Mouse (Mus musculus) left cerebral cortex, adult 18-20 months (tissue): ENCODE data around the gene Lcn8. TPM values are rescaled to one million over a fixed set of nuclear protein-coding genes. Genes with fewer than 3 reads are reported as not detected.

Experiments
- DNase-seq, 2 experiments: peaks; one replicate each; pipeline ENCODE4 v3.0.0; 2021 to 2022; ENCODE audit warnings: low spot score in 2 of 2, mixed read lengths in 1 of 2
- long read RNA-seq, 2 experiments: library from polyadenylated mRNA; stranded (forward); transcript quantifications; one replicate each; pipeline ENCODE4 v2.0.0; 2021
- total RNA-seq, 2 experiments: library from RNA; stranded (reverse); gene quantifications; 2 replicates each; pipeline ENCODE4 v1.2.3; 2021

Lcn8 gene
- total RNA-seq = not detected
- long read RNA-seq, experiment 1 = 0 reads
- long read RNA-seq, experiment 2 = 0 reads

DNA sequence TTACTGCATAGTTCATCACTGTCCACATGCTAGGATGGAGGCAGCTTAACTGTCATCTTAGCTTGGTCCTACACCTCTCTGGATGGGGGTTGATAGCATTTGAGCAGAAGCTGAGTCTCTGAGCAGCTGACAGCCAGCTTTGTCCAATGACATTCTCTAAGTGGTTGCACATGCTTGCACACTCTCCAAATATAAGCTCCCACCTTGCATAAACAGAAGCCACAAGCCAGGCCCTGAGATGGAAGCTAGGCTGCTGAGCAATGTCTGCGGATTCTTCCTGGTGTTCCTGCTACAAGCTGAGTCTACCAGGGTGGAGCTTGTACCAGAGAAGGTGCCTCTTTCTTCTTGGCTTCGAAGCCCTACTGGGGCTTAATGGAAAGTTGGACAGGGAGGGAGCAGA, at the start of gene Lcn8:
Lcn8 (plus strand) TSS at position 219 of the 400 bp plus-strand sequence.
- DNase-seq = no peak

DNA sequence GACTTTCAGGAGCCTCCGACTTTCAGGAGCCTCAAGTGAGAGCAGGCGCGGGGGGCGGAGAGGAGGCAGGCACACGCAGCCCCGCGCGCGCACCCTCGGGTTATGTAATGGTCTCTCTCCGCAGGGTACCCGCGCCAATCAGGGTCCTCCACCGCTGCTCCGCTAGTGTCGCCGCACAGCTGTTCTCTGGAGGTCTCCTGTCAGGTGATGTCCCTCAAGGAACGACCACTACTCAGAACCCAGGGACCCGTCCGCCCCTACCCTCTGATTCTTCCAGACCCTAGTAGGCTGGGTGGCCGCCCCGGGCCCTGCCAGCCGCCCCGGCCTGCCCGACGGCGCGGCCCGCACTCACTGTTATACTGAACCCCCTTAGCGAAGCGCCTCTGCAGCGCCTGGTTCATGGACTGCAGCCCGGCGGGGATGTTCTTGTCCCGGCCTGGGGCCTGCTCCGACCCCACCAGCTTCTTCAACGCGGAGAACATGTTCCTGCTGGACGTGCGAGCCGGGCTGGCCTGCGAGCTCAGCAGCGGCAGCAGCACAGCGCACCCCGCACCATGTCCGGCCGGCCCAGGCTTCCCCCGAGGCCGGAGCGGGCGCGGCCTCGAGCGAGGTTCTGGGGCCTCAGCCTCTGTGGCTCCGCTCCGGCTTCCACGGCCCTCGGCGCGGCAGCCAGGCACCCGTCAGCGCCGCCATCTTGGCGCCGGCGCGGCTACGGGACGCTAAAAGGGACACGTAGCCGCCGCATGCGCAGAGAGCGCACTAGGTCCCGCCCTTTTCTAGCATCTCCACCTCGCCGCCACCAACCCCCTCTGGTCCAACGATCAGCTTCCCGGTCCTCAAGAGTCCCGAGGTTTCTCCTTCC, 44.9 kb upstream of the Lcn8 start, which contains the start of gene Rabl6:
Rabl6 (minus strand) TSS at position 761 of the 862 bp plus-strand sequence.
- DNase-seq = peak; percentile 89 to 92

DNA sequence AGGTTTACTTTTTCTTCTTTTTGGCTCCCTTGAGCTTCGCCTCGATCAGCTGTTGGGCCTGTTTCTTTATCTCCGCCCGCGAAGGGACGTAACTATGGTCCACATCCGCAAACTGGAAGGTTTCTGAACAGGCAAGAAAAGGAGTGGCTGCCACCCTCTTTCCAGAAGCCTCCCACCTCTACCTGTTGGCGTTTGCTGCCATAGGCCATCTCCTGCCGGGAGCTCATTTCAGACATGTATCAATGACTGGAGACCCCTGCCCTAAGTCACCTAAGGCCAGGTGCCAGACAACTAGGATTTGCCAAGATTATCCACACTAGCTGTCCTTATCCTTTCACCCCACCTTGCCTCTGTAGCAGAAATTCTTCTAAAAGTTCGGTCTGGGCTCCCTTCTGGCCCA, 44.2 kb upstream of the Lcn8 start:
- DNase-seq = no peak

DNA sequence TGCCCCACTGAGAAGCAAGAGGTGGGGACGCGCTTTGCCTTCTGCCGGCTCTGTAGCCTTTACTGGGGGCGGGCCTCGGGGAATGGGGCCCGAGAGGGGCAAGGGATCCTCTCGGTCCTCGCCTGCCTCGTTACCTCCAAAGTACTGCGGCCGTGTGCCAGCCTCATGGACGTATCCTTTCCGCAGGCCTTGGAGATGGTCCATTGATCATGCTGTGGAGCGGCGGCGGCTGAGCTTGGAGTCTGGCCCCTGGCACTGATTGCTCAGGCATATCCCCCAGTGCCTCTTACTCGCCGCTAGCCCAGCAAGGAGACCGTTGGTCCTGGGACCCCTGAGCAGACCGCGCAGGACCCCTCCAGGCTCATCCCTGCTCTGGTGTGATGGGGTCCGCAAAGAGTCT, 36.5 kb upstream of the Lcn8 start:
- DNase-seq = no peak

DNA sequence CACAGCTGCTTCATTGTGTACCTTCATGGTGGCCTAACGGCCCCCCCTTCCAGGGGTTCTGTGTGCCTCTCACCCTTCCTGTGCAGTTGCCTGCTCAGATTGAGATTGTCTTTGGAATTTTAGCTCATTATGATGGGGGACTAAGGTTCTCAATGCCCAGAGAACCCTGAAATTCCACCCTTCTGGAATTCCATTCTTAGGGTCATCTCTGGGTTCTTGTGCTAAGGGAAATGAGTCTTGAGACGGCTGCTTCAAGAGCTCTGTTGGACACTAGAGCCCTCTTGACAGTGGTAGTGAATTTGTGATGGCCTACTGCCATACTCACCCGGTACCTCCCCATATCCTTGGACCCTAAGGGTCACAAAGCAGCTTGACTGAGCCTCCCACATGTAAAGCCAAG, 35.3 kb upstream of the Lcn8 start, which contains the start of gene Ccdc183:
Ccdc183 (minus strand) TSS at position 101 of the 400 bp plus-strand sequence.
- DNase-seq = no peak

DNA sequence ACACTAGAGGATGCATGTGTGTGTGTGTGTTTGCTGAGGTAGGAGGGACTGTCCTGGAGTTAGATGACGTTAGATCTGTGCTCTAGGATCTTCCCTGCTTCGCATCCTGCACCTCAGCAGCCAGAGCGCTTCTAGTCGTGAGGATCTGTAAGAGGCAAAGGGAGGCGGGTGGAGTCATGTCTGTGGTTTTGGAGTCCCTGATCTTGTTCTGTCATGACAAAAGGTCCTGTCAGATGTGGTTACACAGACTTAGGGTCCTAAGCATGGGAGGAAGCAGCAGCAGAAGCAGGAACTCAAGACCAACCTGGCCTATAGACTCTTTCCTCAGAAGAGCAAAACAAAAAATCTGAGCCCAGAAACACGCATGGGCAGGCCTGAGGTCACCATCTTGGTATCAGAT, 32.5 kb upstream of the Lcn8 start:
- no peak for DNase-seq

DNA sequence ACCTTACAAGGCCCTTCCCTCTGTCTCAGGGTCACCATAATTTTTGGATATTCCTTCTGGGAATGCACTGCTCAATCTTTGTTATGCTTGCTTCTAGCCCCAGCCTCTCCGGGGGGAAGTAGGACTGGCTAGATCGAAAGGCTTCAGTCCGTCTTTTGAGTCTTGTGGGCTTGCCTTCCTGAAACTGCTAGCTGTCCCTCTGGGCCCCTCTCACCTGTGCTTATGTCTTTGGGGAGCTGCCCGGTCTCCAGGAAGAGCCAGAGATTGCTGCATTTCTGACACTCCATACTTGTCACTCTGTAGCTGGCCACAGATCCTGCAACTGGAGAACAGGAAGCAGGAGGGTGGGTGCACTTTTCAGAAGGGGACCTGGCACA, 32.1 kb upstream of the Lcn8 start:
- no peak for DNase-seq

DNA sequence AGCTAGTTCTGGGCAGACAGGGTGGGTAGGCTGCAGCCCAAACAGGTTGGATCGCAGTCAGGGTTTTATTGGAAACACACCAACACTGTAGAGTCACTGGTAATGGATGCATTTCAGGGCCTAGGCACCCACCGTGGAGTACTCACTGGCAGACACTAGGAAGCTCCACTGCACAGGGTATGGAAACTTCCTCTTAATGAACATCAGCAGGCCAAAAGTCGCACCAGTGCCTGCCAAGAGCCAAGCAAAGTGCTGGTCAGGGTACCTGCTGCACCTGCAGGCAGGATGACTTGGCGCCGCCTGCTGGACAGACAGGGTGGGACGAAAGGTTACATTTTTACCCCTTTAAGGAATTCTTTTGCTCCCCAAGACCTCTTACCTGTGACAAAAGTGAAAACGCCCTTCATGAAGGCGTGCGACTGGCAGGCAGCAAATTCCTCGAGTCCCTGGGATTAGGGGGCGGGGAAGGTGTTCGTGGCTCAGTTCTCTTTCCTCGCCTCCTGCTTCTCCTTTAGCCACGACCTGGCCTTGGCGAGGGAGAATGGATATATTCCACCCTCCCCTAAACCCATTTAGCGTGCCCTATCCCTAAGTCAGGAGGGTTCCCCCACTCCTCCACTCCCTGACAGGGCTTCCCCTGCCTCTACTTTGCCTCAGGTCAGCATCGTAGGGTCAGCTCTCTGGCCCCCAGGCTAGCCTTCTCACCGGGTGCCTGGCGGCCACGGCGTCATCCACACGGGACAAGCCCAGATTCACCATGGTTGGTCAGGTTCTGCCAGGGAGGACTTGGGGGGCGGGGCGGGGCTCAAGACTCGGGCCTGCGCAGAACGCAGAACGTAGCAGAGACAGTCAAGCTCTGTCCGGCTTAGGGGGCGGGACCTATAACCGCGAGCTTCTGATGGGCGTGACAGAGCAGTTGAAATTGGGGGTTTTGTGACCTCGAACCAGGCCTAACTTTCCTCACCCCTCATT, 31.4 kb upstream of the Lcn8 start, which contains the start of gene Tmem141:
Tmem141 (minus strand) TSS at position 777 of the 972 bp plus-strand sequence.
- peak; percentile 87 to 90 for DNase-seq

DNA sequence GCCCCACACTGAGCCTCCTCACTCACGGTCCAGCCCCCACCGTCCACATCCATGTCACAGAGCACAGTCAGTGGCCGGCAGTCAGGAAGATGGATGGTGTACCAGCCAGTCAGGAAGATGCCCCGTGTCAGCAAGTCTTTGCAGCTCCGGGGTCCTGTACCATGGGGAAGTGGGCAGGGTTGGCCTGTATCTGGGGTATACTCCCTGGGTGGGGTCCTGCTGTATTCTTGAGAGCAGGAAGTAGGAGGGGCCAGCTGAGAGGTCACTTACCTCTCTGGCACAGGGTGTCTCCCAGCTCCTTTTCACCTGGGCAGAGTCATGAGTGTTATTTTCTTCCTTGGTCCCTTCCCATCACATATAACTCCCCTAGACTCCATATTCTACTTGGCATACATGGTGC, 26.9 kb upstream of the Lcn8 start:
- DNase-seq = no peak

DNA sequence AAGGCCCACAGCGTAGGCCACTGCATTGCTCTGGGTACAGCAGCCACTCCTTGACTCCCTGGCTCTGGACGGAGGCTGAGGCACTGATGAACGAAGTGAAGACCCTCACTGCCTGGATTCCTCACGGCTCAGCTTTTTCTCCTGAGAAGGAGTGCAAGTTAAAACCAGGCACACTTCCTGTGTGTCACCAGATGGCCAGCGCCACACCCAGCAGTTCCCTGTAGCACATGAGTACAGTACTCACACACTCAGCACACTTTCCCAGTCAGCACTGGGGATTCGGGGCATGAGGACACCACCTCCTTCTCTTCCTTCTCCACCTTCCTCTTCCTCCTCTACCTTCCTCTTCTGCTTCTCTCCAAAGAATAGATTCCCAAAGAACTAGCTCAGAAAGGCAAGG, 25.1 kb upstream of the Lcn8 start, which contains the start of gene Fcna:
Fcna (minus strand) TSS at position 220 of the 400 bp plus-strand sequence.
- no peak for DNase-seq

DNA sequence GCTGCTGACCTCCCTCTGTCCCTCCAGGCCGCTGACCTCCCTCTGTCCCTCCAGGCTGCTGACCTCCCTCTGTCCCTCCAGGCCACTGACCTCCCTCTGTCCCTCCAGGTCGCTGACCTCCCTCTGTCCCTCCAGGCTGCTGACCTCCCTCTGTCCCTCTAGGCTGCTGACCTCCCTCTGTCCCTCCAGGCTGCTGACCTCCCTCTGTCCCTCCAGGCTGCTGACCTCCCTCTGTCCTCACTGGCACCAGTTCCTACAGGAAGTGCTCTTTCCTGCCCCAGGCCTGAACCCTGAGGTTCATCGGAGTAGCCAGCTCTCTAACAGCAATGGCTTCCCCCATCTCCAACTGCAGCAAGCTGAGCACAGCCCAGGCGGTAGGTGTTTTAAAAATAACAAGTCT, 24.2 kb upstream of the Lcn8 start:
- DNase-seq = no peak

DNA sequence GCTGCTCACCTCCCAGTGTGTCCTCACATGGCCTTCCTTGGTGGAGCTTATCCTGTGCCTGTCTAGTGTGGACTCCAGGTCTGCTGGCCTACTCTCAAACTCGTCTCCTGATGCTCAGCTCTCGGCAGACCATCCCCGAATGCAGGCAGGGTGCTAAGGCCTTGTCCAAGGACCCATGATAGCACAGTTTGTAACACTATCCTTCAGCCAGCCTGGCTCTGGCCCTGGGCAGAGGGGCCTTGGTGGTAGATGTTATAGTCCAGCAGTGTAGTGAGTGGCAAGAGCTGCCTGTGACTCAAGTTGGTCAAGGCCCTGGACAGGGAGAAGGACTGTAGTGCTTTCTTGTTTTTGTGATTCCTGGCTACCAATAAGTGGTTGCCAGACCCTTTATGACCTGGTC, 19.3 kb upstream of the Lcn8 start:
- no peak for DNase-seq

DNA sequence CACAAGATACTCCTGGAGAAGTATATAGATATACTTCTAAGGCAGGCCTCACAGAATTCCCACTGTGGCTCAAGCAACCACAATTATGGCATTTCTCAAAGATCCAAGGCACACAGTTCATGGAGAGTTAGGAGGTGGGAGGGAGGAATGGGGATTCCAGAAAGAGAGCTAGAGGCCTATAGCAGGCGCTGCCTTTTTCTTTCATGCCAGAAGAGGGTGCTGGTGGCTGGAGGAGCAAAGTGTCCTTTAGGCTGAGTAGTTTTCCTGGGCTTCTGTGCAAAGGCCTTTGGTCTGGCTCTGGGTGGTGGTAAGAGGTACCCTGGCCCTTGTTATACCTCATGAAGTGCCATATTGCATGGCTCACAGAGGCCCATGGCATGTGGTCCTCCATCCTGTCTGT, 18.9 kb upstream of the Lcn8 start:
- no peak for DNase-seq

DNA sequence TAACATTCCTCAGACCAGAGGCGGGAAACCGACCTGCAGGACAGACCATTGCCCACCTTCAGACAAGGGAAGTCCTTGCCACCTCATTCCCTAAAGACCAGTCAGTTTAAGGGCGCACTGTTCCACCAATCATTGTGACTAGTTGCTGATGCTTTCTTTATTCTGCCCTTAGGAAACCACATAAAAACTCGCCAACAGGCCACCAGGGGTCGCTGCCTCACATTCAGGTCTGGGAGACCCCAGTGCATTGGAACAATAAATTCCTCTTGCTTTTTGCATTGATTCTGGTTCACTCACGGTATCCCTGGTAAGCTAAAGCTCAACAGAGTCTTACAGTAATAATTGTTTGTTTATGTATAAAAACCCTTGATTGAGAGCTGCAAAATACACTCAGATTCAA, 13.0 kb upstream of the Lcn8 start:
- DNase-seq = peak in 1 of 2 experiments; percentile 33

DNA sequence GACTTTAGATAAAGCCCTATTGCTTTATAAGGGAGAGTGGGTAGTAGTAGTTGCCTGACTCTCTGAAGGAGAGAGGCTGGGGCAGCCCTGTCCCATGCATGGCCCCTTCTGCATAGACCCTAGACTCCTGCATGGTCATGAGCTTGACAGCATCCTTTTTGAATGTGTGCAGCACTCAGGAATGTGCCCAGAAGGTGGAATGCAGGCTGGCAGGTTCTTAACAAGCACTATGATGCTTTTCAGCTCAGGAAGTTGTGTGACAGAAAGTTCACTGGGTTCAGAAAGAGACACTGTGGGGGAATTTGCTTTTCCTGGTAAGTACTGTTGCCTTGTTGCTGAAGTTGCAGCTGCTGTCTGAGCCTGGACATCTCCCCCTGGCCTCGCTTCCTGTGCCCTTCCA, 1.6 kb downstream of the Lcn8 start:
- DNase-seq = no peak

DNA sequence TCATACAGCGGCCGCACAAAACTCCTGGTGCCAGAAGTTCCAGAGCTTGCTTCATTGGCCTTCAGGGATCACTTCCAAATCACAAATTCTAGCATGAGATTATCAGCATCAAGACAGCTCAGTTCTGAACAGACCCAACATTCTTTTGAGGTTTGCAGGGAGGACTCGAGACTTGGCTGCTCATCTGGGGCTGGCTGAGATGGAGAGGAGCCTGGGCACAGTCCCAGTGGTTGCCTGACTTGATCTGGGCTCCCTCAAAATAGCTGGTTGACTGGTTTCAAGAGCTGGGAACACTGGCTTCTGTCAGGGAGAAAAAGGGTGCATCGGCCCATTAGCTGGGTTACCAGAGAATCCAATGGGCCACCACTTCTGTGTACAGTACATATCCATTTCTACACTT, 3.8 kb downstream of the Lcn8 start:
- DNase-seq = peak in 1 of 2 experiments; percentile 17

DNA sequence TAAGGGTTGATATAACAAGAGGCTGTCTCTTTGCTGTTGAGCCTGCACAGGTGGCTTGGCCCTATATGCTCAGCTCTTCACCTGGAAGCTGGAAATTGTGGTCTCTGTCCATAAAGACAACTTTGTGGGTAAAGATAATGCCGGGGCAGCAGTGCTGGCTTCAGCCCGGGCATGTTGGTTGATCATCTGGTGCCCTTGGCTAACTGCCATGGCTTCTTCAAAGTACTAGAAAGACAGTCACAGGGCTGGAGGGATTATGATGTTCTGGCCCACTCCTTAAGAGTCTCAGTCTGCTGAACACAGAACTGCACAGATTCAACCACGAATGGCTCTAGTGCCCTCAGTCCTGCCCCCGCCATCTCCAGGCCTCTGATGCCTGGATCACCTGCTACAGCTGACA, 4.3 kb downstream of the Lcn8 start:
- DNase-seq = no peak

DNA sequence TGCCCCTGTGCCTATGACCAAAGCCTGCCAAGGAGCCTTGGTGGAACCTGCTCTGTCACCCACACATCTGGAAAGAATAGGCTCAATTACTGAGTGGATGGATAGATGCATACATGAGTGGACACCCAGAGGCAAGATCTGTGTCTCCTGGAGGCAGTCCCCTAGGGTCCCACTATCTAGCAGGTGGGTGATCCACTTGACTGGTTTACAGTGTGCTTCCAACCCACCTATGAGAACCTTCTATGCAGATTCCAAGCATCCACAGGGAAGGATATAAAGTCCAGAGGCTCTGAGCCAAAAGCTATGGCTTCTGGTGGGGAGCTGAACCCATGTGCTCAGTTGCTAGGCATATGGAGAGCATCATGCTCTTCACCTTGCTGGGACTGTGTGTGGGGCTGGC, 4.7 kb downstream of the Lcn8 start, which contains the start of gene Lcn5:
Lcn5 (plus strand) TSS at position 301 of the 400 bp plus-strand sequence.
- no peak for DNase-seq

DNA sequence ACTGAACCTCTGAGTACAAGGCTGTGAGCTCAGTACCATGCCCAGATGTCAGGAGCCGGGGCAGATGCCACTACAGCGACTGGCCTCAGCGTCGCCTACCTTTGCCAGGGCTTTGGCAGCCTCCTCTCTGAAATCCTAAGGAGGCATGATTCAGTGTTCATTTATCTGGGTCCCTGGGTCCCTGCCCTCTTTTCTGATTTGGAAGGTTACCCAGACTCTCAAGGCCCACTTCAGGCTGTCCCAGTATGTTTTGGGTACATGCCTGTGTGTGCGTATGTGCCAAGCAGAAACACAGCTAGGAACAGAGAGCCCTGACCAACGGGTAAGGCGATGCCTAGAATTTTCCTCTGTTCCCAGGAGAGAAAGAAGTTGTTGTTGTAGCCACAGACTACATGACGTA, 7.4 kb downstream of the Lcn8 start:
- no peak for DNase-seq

DNA sequence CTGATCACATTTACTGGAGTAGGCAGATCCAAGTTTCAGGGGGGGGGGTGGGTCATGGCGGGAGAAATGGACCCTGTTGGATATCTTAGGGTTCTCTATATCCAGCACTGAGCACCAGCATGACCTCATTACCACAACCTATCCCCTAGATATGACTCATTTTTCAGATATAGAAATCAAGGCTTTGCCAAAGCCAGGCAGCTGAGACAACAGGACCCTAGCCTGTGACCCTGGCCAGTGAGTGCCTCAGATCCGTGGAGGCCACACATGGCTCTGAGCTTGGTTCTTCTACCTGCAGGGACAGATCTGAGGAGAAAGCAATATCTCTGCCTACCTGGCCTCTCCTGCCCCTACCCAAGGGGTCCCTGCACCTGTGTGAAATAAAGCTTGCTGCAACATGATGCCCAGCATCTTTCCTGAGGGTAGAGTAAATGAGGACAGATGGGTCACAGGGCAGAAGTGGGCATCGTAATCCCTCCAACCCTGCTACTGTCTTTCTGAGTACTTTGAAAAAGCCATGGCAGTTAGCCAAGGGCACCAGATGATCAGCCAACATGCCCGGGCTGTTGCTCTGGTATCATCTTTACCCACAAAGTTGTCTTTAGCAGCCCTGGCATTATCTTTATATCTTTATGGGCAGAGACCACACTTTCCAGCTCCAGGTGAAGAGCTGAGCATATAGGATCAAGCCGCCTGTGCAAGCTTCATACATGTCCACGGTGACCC, 8.5 kb downstream of the Lcn8 start:
- DNase-seq = no peak

DNA sequence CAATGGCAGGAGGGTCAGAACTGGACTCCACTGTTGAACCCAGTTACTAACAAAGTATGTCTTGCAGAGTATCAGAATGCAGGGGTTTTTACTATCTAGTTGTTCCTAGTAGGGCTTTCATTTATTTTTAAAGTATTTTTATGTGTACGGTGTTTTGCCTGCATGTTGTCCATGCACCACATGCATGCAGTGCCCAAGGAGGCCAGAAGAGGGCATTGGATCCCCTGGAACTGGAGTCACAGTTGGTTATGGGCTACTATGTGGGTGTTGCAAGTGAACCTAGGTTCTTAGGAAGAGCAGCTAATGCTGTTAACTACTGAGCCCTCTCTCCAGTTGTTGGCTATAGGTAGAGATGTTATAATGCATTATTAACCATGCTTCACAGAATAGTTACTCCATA, 10.6 kb downstream of the Lcn8 start:
- peak; percentile 12 to 59 for DNase-seq
